Mouse (Mus musculus) heart, adult 11 months (tissue): Measurements from ENCODE around the gene Itih4.
A peak's percentile ranks its signal among the peaks of the same experiment; 100 is the strongest.

Source experiments
- DNase-seq: peaks from one replicate; pipeline ENCODE4 v3.0.0; 2022

Itih4 gene

GRCm38 (mm10) chr14:30879794-30880193 lies 6.5 kb upstream of the Itih4 start:
- peak; percentile 91 for DNase-seq

- DNase-seq = peak; percentile 94
Measured at GRCm38 (mm10) chr14:30880251-30880650, 6.0 kb upstream of the Itih4 start.

- DNase-seq = peak; percentile 94
Measured at GRCm38 (mm10) chr14:30880811-30881717, 5.2 kb upstream of the Itih4 start.

- peak; percentile 92 for DNase-seq
Measured at GRCm38 (mm10) chr14:30881718-30882108, 4.6 kb upstream of the Itih4 start.

GRCm38 (mm10) chr14:30885298-30885697 lies 978 bp upstream of the Itih4 start:
- DNase-seq = no peak

- DNase-seq = peak; percentile 97
Measured at GRCm38 (mm10) chr14:30888271-30888732, 2.0 kb downstream of the Itih4 start.

GRCm38 (mm10) chr14:30899972-30900371 lies 13.7 kb downstream of the Itih4 start:
- no peak for DNase-seq

GRCm38 (mm10) chr14:30902628-30903027 lies 16.4 kb downstream of the Itih4 start:
- peak; percentile 57 for DNase-seq

GRCm38 (mm10) chr14:30903036-30903435 lies 16.8 kb downstream of the Itih4 start:
- DNase-seq = peak; percentile 74

- peak; percentile 84 for DNase-seq
Measured at GRCm38 (mm10) chr14:30904307-30904706, 18.0 kb downstream of the Itih4 start.

GRCm38 (mm10) chr14:30906001-30906400 lies 19.7 kb downstream of the Itih4 start:
- peak; percentile 88 for DNase-seq

- DNase-seq = peak; percentile 89
Measured at GRCm38 (mm10) chr14:30907814-30908265, 21.6 kb downstream of the Itih4 start.

GRCm38 (mm10) chr14:30911141-30911540 lies 24.9 kb downstream of the Itih4 start:
- DNase-seq = no peak

- no peak for DNase-seq
Measured at GRCm38 (mm10) chr14:30912641-30913040, 26.4 kb downstream of the Itih4 start.

- no peak for DNase-seq
Measured at GRCm38 (mm10) chr14:30913404-30913803, 27.1 kb downstream of the Itih4 start.

GRCm38 (mm10) chr14:30916516-30916915 lies 30.2 kb downstream of the Itih4 start:
- no peak for DNase-seq

- DNase-seq = no peak
Measured at GRCm38 (mm10) chr14:30922053-30922670, 35.9 kb downstream of the Itih4 start.

- DNase-seq = no peak
Measured at GRCm38 (mm10) chr14:30923375-30924105, 37.3 kb downstream of the Itih4 start, which contains the start of gene Itih3. Gene Itih3, minus strand, starts transcription at chr14:30923760.

- DNase-seq = no peak
Measured at GRCm38 (mm10) chr14:30925492-30925891, 39.2 kb downstream of the Itih4 start.

GRCm38 (mm10) chr14:30930386-30930785 lies 44.1 kb downstream of the Itih4 start:
- no peak for DNase-seq

GRCm38 (mm10) chr14:30933351-30933750 lies 47.1 kb downstream of the Itih4 start:
- DNase-seq = no peak

GRCm38 (mm10) chr14:30942254-30942653 lies 56.0 kb downstream of the Itih4 start:
- peak; percentile 44 for DNase-seq

GRCm38 (mm10) chr14:30943038-30943437 lies 56.8 kb downstream of the Itih4 start, which contains the start of gene Itih1:
Gene Itih1, minus strand, starts transcription at chr14:30943289.
- DNase-seq = no peak
